In the genomic region with DNA sequence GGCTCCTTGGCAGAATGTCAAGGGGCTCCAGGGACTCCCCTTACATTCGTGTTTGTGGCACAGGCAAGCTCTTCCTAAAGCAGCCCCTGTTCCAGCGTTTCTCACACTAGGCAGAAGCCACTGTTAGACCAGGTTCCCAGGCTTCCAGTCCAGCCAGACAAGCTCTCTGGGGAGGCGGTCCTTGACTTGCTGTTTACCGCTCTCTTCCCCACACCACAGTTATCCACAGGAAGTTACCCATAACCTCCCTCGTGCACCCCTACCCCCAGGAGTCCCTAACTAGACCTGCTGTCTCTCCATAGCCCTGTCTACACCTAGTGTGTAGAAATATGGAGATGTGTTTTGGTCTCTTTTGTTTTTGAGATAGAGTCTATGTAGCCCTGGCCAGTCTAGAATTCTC, we compare ENCODE assay signal across 40 mouse cellular contexts. TPM values are rescaled to one million over a fixed set of nuclear protein-coding genes. Genes with fewer than 3 reads are reported as not detected.
DNase-seq lines count a peak whose midpoint lies in the region; ATAC-seq and TF ChIP-seq lines count a peak whose summit lies in the region.
"Had no signal": no experiment of that assay in that cellular context is flagged by ENCODE, and none has a peak within 500 bp of the region (broad histone marks: within the 10 kb centered on the region; RNA-seq: fewer than 3 reads in every experiment).

No protein-coding gene starts in this region.

- H3K9ac ChIP-seq in hindbrain, embryonic 12.5 days: no peak overlapping the region
- no peak overlapping the region for H3K9ac ChIP-seq in forebrain, embryonic 15.5 days (replicated peaks)
- H3K9ac ChIP-seq: embryonic facial prominence, embryonic 12.5 days; heart, embryonic 13.5 days; liver, embryonic 14.5 days; neural tube, embryonic 13.5 days had no signal

- intact Hi-C loops in heart, postnatal 25 days (cut with DNase I): no loop called here

- peak; percentile 48 for ATAC-seq in CD4-positive, CD25-positive, alpha-beta regulatory T cell, adult 4 months
- ATAC-seq in inflammation-experienced regulatory T-cells, adult 6 months: peak; percentile 41
- no peak for ATAC-seq in hindbrain, embryonic 12.5 days (ENCODE audit: low FRiP score)
- ATAC-seq in forebrain, embryonic 15.5 days (replicated peaks): no peak
- ATAC-seq: forebrain, embryonic 14.5 days; hindbrain, postnatal 0 days; intestine, postnatal 0 days; midbrain, embryonic 16.5 days had no signal

- H3K36me3 ChIP-seq in thymus, adult 2 months (ENCODE audit: control insufficient read depth, insufficient read depth, low read length): peaks cover 26% of the 10 kb centered on the region
- peaks cover 80% of the 10 kb centered on the region for H3K36me3 ChIP-seq in hindbrain, embryonic 12.5 days
- H3K36me3 ChIP-seq in forebrain, embryonic 15.5 days: peaks cover 47% of the 10 kb centered on the region

- H3K4me2 ChIP-seq in hindbrain, embryonic 12.5 days (replicated peaks): no peak overlapping the region
- no peak overlapping the region for H3K4me2 ChIP-seq in forebrain, embryonic 15.5 days (replicated peaks)
- H3K4me2 ChIP-seq: embryonic facial prominence, embryonic 12.5 days; heart, embryonic 13.5 days; neural tube, embryonic 13.5 days had no signal

- TF ChIP-seq POLR2A in thymus, adult 2 months (IDR thresholded peaks at IDR 0.05; ENCODE audit: control insufficient read depth, extremely low read depth, insufficient read depth, low read length, poor library complexity): no peak

- no peaks in the 10 kb centered on the region for H3K9me3 ChIP-seq in hindbrain, embryonic 12.5 days (replicated peaks)
- H3K9me3 ChIP-seq in forebrain, embryonic 15.5 days: no peaks in the 10 kb centered on the region
- H3K9me3 ChIP-seq: embryonic facial prominence, embryonic 12.5 days; heart, embryonic 13.5 days; midbrain, embryonic 10.5 days; neural tube, embryonic 13.5 days had no signal

- peak; percentile 31 to 41 for DNase-seq in heart, adult 18-20 months
- no peak for DNase-seq in heart, postnatal 25 days (ENCODE audit: low spot score)
- peak; percentile 19 for DNase-seq in thymus, adult 2 months
- DNase-seq in thymus, postnatal 10 days (ENCODE audit: low spot score in 2 of 2): no peak
- DNase-seq: adrenal gland, postnatal 10 days; cerebellum, adult 11 months; cerebellum, adult 9-10 months; cerebellum, postnatal 36 days; embryo, embryonic 11 days; kidney, adult 9 months; kidney, postnatal 14 days; layer of hippocampus, adult 9-11 months; liver; lung, adult 2 months; lung, postnatal 10 days had no signal

- no peak for TF ChIP-seq CTCF in thymus, adult 2 months (IDR thresholded peaks at IDR 0.05; ENCODE audit: borderline replicate concordance, control insufficient read depth, extremely low read depth, insufficient read depth, low read length, poor library complexity)

- H3K4me1 ChIP-seq in thymus, adult 2 months (replicated peaks; ENCODE audit: control insufficient read depth, insufficient read depth, low read length): peaks cover 59% of the 10 kb centered on the region
- peaks cover 6% of the 10 kb centered on the region; the same call in 1 of the 2 replicates for H3K4me1 ChIP-seq in hindbrain, embryonic 12.5 days
- H3K4me1 ChIP-seq in forebrain, embryonic 15.5 days: no peaks in the 10 kb centered on the region
- H3K4me1 ChIP-seq: embryonic facial prominence, embryonic 12.5 days had no signal

- H3K27me3 ChIP-seq in thymus, adult 2 months (ENCODE audit: control insufficient read depth, insufficient read depth, low read length): no peaks in the 10 kb centered on the region
- no peaks in the 10 kb centered on the region for H3K27me3 ChIP-seq in hindbrain, embryonic 12.5 days
- no peaks in the 10 kb centered on the region for H3K27me3 ChIP-seq in forebrain, embryonic 15.5 days
- H3K27me3 ChIP-seq: CH12.LX; embryonic facial prominence, embryonic 12.5 days; heart, embryonic 13.5 days; neural tube, embryonic 13.5 days had no signal

- peak overlapping the region; percentile 53; the same call in 1 of the 2 replicates for H3K27ac ChIP-seq in thymus, adult 2 months (ENCODE audit: control insufficient read depth, insufficient read depth, low read length)
- no peak overlapping the region for H3K27ac ChIP-seq in hindbrain, embryonic 12.5 days
- H3K27ac ChIP-seq in forebrain, embryonic 15.5 days (replicated peaks): no peak overlapping the region
- H3K27ac ChIP-seq: embryonic facial prominence, embryonic 12.5 days; heart, embryonic 13.5 days; hindbrain, postnatal 0 days; liver, embryonic 14.5 days; macrophage; midbrain, embryonic 10.5 days; neural tube, embryonic 13.5 days had no signal

- no peak overlapping the region for H3K4me3 ChIP-seq in thymus, adult 2 months (ENCODE audit: control insufficient read depth, insufficient read depth, low read length)
- no peak overlapping the region for H3K4me3 ChIP-seq in hindbrain, embryonic 12.5 days
- H3K4me3 ChIP-seq in forebrain, embryonic 15.5 days: no peak overlapping the region
- H3K4me3 ChIP-seq: embryonic facial prominence, embryonic 12.5 days; heart, embryonic 13.5 days; midbrain, embryonic 10.5 days; myocyte; neural tube, embryonic 13.5 days had no signal

- 11% methylated on average over 5 of the region's 5 CpGs for WGBS in thymus, adult 2 months
- 83% methylated on average over 5 of the region's 5 CpGs for whole genome bisulfite sequencing in hindbrain, embryonic 12.5 days
- WGBS in forebrain, embryonic 15.5 days: 86% methylated on average over 5 of the region's 5 CpGs

RNA-seq across cellular contexts. Expression of a gene that starts 12.2 kb away (rescaled TPM):
- total RNA-seq in heart, adult 18-20 months (2021): 100 to 1,000 TPM; 109 to 110 TPM
- 100 to 1,000 TPM in 1 of 2 experiments, 10 to 100 TPM in 1; 94.8 to 104 TPM for total RNA-seq in heart, postnatal 25 days (2021)
- polyA plus RNA-seq in thymus, adult 2 months (2012; rRNA removed): 10.7 and 18.1 TPM in 2 replicates
- 1 to 10 TPM; 2.8 to 4.4 TPM for polyA plus RNA-seq in CD4-positive, CD25-positive, alpha-beta regulatory T cell, adult 4 months (2017; shearing (Covaris generic))
- 1 to 10 TPM; 2.5 to 4.8 (median 4.3) TPM for polyA plus RNA-seq in inflammation-experienced regulatory T-cells, adult 6 months (2017; shearing (Covaris generic))
- polyA plus RNA-seq in hindbrain, embryonic 12.5 days (2016; fragmentation: Nextera tagmentation; extraction: Ambion mirVana): 5.0 and 5.6 TPM in 2 replicates
- 7.9 and 8.5 TPM in 2 replicates for polyA plus RNA-seq in forebrain, embryonic 15.5 days (2015; fragmentation: Nextera tagmentation; extraction: Ambion mirVana)

RNA-seq across cellular contexts. Expression of a gene that starts 13.4 kb away (rescaled TPM):
- total RNA-seq in heart, adult 18-20 months (2021): 1 to 10 TPM; 3.4 to 3.6 TPM
- total RNA-seq in heart, postnatal 25 days (2021): 1 to 10 TPM; 3.7 to 4.4 TPM
- polyA plus RNA-seq in thymus, adult 2 months (2012; rRNA removed): 14.8 and 15.5 TPM in 2 replicates
- polyA plus RNA-seq in CD4-positive, CD25-positive, alpha-beta regulatory T cell, adult 4 months (2017; shearing (Covaris generic)): under 1 TPM in 1 of 2 experiments, not detected in 1; 0.25 TPM
- under 1 TPM in 2 of 3 experiments, not detected in 1; 0.16 to 0.17 TPM for polyA plus RNA-seq in inflammation-experienced regulatory T-cells, adult 6 months (2017; shearing (Covaris generic))
- 0.30 and 0.36 TPM in 2 replicates for polyA plus RNA-seq in hindbrain, embryonic 12.5 days (2016; fragmentation: Nextera tagmentation; extraction: Ambion mirVana)
- 0.64 and 0.70 TPM in 2 replicates for polyA plus RNA-seq in forebrain, embryonic 15.5 days (2015; fragmentation: Nextera tagmentation; extraction: Ambion mirVana)

RNA-seq across cellular contexts. Expression of a gene that starts 16.3 kb away (rescaled TPM):
- total RNA-seq in heart, adult 18-20 months (2021): 10 to 100 TPM; 77.9 to 86.5 TPM
- 10 to 100 TPM; 58.2 to 66.7 TPM for total RNA-seq in heart, postnatal 25 days (2021)
- 27.3 and 31.0 TPM in 2 replicates for polyA plus RNA-seq in thymus, adult 2 months (2012; rRNA removed)
- polyA plus RNA-seq in CD4-positive, CD25-positive, alpha-beta regulatory T cell, adult 4 months (2017; shearing (Covaris generic)): 10 to 100 TPM; 27.2 to 36.9 TPM
- polyA plus RNA-seq in inflammation-experienced regulatory T-cells, adult 6 months (2017; shearing (Covaris generic)): 10 to 100 TPM; 25.6 to 36.7 (median 33.1) TPM
- 39.3 and 42.2 TPM in 2 replicates for polyA plus RNA-seq in hindbrain, embryonic 12.5 days (2016; fragmentation: Nextera tagmentation; extraction: Ambion mirVana)
- polyA plus RNA-seq in forebrain, embryonic 15.5 days (2015; fragmentation: Nextera tagmentation; extraction: Ambion mirVana): 57.6 and 58.2 TPM in 2 replicates

RNA-seq across cellular contexts. Expression of a gene that starts 27.0 kb away (rescaled TPM):
- not detected for total RNA-seq in heart, adult 18-20 months (2021)
- total RNA-seq in heart, postnatal 25 days (2021): under 1 TPM in 1 of 2 experiments, not detected in 1; 0.91 TPM
- polyA plus RNA-seq in thymus, adult 2 months (2012; rRNA removed): not detected in 2 replicates
- 1 to 10 TPM in 1 of 2 experiments, not detected in 1; 2.4 TPM for polyA plus RNA-seq in CD4-positive, CD25-positive, alpha-beta regulatory T cell, adult 4 months (2017; shearing (Covaris generic))
- 1 to 10 TPM in 1 of 3 experiments, not detected in 2; 7.1 TPM for polyA plus RNA-seq in inflammation-experienced regulatory T-cells, adult 6 months (2017; shearing (Covaris generic))
- polyA plus RNA-seq in hindbrain, embryonic 12.5 days (2016; fragmentation: Nextera tagmentation; extraction: Ambion mirVana): not detected in 2 replicates
- not detected in 2 replicates for polyA plus RNA-seq in forebrain, embryonic 15.5 days (2015; fragmentation: Nextera tagmentation; extraction: Ambion mirVana)
- total RNA-seq: adrenal gland, postnatal 10 days; CH12.LX; ES-E14; gastrocnemius, postnatal 4 days; heart, postnatal 10 days; hindbrain, postnatal 0 days; left cerebral cortex, postnatal 14 days had no signal
- polyA plus RNA-seq: embryonic facial prominence, embryonic 12.5 days; forebrain, embryonic 14.5 days; frontal cortex, adult 2 months; heart, embryonic 13.5 days; hindbrain, embryonic 11.5 days; hindbrain, postnatal 0 days; intestine, postnatal 0 days; limb, embryonic 11.5 days; liver, embryonic 14.5 days; lung, adult 2 months; midbrain, embryonic 10.5 days; midbrain, embryonic 16.5 days; myocyte; neural tube, embryonic 13.5 days; small intestine, adult 2 months; stomach, embryonic 16.5 days had no signal

RNA-seq across cellular contexts. Expression of a gene that starts 32.3 kb away (rescaled TPM):
- 10 to 100 TPM; 23.4 to 25.5 TPM for total RNA-seq in heart, adult 18-20 months (2021)
- total RNA-seq in heart, postnatal 25 days (2021): 10 to 100 TPM; 23.6 to 26.3 TPM
- 20.0 and 22.1 TPM in 2 replicates for polyA plus RNA-seq in thymus, adult 2 months (2012; rRNA removed)
- polyA plus RNA-seq in CD4-positive, CD25-positive, alpha-beta regulatory T cell, adult 4 months (2017; shearing (Covaris generic)): 10 to 100 TPM; 11.3 to 12.8 TPM
- polyA plus RNA-seq in inflammation-experienced regulatory T-cells, adult 6 months (2017; shearing (Covaris generic)): 10 to 100 TPM; 10.8 to 14.6 (median 10.9) TPM
- polyA plus RNA-seq in hindbrain, embryonic 12.5 days (2016; fragmentation: Nextera tagmentation; extraction: Ambion mirVana): 25.5 and 26.2 TPM in 2 replicates
- 31.4 and 34.1 TPM in 2 replicates for polyA plus RNA-seq in forebrain, embryonic 15.5 days (2015; fragmentation: Nextera tagmentation; extraction: Ambion mirVana)

Comparison
In these comparisons a context has a peak if more than half of its experiments do, and no peak if none do; other contexts are left out.
1. DNase-seq: peak in heart, adult 18-20 months (2 of 2) and thymus, adult 2 months (single experiment); none in heart, postnatal 25 days (single experiment) and thymus, postnatal 10 days (0 of 2).
2. ATAC-seq: peak in CD4-positive, CD25-positive, alpha-beta regulatory T cell, adult 4 months (single experiment) and inflammation-experienced regulatory T-cells, adult 6 months (single experiment); none in hindbrain, embryonic 12.5 days (single experiment) and forebrain, embryonic 15.5 days (single experiment).